Mouse (Mus musculus): ENCODE measurements at regions not wholly inside any gene's neighbourhood (a gene's known extent, or its start where the extent isn't known, plus 50 kb on each side); places are given as distances from the start of the nearest gene placed in this dataset.

- no peak for DNase-seq (ENCODE audit: low read depth, low spot score)
These were observed 115.9 kb upstream of the Sstr4 start for GRCm38 (mm10) chr2:148279200-148279599.

- no peak for DNase-seq (ENCODE audit: low read depth, low spot score)
These were observed 104.8 kb upstream of the Sstr4 start for GRCm38 (mm10) chr2:148290326-148290725.

DNA sequence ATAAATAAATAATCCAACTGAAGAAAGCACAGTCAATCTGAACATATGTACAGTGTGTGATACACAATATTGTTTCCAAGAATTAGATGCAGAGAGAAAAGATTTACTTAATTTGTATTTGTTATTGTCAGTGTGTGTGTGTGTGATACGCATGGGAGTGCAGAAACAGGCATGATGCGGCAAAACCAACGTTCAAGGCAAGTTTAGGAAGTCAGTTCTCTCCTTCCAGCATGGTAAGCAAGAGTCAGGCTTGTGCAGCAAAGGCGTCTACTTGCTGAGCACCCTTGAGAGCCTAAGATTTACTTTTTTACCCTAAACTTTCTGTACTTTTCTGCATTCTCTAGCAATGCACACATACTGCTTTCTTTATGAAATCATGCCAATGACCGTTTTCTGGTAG is 102.7 kb upstream of the Sstr4 start:
- DNase-seq (ENCODE audit: low read depth, low spot score): no peak

DNA sequence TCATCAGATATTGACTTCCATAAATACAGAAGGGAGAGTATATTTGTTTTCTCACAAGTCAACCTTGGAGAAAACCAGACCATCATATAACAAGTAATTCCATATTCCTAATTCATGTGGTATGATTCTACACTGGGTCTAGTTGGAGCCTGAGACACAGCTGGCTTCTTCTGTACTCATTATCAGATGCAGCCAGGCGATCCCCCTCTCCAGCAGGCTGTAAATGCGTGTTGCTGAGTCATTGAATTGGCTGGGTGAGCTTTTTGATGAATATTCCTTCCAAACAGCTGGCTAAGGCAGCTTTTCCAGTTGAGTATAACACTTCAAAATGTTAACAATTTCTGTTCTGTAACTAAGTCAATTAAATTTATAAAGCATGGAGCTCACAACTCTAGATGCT is 102.2 kb upstream of the Sstr4 start:
- DNase-seq (ENCODE audit: low read depth, low spot score): peak; percentile 27

DNA sequence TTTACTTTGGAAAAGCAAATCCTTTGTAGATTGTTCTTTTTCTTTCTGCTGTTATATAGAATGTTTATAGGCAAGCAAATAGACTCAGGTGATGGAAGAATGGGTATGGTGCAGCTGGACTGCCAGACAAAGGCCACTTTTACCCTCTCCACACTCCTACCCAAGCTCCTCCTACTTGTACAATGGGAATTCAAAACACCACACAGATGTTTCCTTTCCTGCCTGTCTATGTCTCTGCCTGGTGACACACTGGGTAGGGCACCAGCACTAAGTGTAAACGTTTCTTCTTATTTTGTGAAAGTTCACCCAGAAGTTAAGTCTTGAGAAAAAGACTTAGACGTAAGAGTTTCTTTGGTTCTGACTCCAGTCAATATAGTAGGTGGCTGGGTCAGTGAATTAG is 94.3 kb upstream of the Sstr4 start:
- DNase-seq (ENCODE audit: low read depth, low spot score): no peak

DNA sequence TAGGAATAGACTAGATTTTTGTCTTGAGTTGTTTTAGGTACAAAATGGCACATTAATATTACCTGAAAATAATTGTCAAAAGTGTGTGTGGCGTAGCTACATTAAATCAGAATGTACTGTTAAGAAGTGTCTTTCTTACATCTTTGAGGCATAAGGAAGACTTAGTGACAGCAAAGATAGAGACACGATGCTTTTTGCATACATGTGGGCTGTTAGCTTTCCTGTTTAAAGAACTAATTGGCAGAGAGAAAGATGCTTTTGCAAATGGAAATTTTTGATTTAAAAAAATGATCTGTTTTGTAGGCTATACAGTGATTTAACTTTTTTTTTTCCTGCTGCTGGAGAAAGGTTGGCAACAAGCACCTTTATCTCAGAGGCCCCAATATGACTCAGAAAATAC is 82.9 kb upstream of the Sstr4 start:
- no peak for DNase-seq (ENCODE audit: low read depth, low spot score)

- DNase-seq (ENCODE audit: low read depth, low spot score): no peak
These were observed 74.2 kb upstream of the Sstr4 start for GRCm38 (mm10) chr2:148320896-148321295.

- DNase-seq (ENCODE audit: low read depth, low spot score): no peak
These were observed 69.8 kb upstream of the Sstr4 start for GRCm38 (mm10) chr2:148325362-148325761.

- no peak for DNase-seq (ENCODE audit: low read depth, low spot score)
These were observed 69.2 kb upstream of the Sstr4 start for GRCm38 (mm10) chr2:148325854-148326387.

- DNase-seq (ENCODE audit: low read depth, low spot score): no peak
These were observed 68.7 kb upstream of the Sstr4 start for GRCm38 (mm10) chr2:148326414-148326813.

DNA sequence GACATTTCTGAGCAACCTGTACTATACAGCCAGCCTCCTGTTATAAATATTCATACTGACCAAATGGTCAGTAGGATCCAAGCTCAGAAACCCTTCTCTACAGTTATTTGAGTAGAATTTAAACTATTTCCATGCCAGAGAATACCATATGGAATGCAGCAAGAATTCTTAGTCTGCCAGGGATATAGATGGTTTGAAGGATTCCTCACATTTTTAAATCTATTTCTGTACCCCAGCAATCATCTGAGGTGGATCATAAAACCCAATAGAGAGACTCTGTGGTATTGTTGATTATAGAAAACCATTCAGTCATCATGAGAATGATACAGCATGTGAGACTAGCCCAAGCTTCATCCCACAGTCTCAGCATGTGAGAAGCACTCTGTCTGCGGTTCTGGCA is 67.6 kb upstream of the Sstr4 start:
- DNase-seq (ENCODE audit: low read depth, low spot score): no peak

GRCm38 (mm10) chr2:148330368-148330767 is 64.8 kb upstream of the Sstr4 start:
- no peak for DNase-seq (ENCODE audit: low read depth, low spot score)

DNA sequence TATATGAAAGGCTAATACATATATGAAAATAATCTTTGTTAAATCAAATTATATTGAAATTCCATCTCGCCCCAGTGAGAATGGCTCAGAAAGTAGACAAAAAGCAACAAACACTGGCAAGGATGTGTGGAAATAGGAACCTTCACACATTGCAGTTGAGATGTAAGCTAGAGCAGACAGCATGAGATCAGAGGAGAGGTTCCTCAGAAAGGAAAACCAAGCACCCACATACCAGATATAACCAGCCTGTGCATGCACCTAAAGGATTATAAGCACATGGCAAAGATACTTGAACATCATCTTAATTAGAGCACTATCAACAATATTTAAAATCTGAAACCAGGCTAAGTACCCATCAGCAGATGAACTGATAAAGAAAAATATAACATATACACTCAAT is 60.6 kb upstream of the Sstr4 start:
- DNase-seq (ENCODE audit: low read depth, low spot score): no peak

DNA sequence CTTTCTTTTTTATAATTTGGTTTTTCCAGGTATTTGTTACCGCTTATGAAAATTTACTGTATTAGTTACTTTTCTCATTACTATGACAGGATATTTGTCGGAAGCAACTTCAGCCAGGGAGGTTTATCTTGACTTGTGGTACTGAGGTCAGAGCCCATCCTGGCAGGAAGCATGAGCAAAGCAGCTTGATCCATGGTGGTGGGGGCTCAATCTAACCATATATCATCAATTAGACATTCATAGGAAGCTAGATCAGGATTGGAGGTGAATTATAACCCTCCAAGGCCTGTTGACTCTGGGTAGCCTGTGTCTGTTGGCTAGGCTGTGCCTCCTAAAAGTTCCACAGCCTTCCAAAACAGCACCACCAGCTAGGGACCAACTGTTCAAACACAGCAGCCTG is 58.5 kb upstream of the Sstr4 start:
- DNase-seq (ENCODE audit: low read depth, low spot score): no peak

DNA sequence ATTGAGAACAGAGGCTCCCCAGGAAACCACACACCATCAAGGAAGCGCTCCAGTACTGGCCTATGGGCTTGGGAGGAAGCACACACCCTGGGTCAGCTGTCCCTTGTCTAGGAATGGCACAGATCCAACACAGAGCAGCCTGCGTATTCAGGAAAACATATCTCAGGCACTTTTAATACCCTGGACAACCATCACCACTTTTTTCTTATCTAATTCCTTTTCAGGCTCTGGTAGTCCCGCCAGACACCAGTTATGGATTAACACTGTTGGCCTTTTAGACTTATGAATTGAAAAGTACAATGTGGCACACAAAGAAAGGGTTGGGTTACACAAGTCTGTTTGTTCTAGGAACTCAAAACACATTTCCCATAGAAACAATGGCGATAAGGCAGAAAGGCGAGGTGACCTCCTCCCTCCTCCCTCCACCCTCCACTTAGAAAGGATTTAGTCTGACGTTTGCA is 56.8 kb upstream of the Sstr4 start:
- DNase-seq (ENCODE audit: low read depth, low spot score): peak; percentile 43

- DNase-seq (ENCODE audit: low read depth, low spot score): no peak
These were observed 56.2 kb upstream of the Sstr4 start for GRCm38 (mm10) chr2:148338894-148339293.

- DNase-seq (ENCODE audit: low read depth, low spot score): no peak
These were observed 51.0 kb upstream of the Sstr4 start for GRCm38 (mm10) chr2:148344193-148344592.
